Mouse (Mus musculus) left cerebral cortex, adult 11 months (tissue): Measurements from ENCODE around the gene Rpl37.

Experiments
- DNase-seq: peaks from one replicate; pipeline ENCODE4 v3.0.0; 2022; ENCODE audit warnings: low spot score

Gene Rpl37

GRCm38 (mm10) chr15:5116270-5117030 is at the start of gene Rpl37:
Rpl37 (plus strand) TSS chr15:5116645.
- DNase-seq, result peak; percentile 98

- peak; percentile 50 for DNase-seq
Observed at GRCm38 (mm10) chr15:5068801-5069518, 47.5 kb upstream of the Rpl37 start.

GRCm38 (mm10) chr15:5081235-5081634 is 35.2 kb upstream of the Rpl37 start:
- DNase-seq, result no peak

- DNase-seq, result no peak
Observed at GRCm38 (mm10) chr15:5086162-5086561, 30.3 kb upstream of the Rpl37 start.

DNA sequence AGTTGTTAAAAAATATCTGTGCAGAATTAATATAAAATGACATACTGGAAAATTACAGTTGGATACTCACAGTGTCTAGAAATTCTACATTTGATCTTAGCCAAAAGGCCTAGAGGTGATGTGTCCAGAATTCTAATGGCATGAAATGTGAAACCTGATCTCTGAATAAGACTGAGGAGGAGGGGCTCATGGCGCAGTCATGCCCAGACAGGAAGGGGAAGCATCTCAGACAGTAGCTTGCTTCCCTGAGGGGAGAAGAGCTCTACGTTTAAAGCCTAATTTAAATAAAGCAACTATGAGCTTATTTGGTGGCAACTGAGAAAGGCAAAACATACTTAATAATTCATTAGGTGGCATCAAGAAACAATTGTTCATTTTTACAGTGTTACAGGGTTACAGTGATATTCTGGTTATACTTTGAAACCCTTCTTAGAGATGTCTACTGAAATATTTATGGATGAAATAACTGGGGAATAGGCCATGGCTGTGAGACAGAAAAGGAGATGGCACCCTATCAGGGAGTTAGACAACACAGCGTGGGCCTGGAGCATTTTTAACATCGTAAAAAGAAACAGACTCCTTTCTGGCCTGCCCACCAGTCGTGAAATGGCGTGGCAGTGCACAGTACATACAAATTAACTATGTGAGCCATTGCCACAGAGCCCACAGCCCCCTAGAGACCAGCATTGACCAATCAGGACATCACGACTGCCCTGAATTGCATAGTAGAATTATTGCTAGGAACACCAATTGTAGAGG is 27.4 kb upstream of the Rpl37 start:
- no peak for DNase-seq

DNA sequence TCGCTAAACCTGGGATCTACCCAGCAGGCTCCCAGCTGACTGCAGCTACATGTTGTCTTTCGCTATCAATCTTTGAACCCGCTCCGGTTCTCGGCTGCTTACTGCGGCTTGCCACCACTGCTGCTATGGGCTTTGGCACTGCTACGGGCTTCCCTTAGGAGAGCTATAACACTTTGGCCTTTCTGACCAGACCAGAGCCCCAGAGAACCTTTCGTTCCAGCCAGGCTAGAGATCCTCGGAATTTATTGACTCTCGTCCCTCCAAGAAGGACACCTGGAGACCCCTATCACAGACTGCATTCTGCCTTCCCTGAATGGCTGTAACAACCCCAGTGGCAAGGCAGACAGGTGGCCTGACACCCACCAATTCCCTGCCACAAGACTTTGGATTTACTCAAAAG is 26.3 kb upstream of the Rpl37 start:
- no peak for DNase-seq

GRCm38 (mm10) chr15:5095534-5096301 is 20.7 kb upstream of the Rpl37 start:
- no peak for DNase-seq

DNA sequence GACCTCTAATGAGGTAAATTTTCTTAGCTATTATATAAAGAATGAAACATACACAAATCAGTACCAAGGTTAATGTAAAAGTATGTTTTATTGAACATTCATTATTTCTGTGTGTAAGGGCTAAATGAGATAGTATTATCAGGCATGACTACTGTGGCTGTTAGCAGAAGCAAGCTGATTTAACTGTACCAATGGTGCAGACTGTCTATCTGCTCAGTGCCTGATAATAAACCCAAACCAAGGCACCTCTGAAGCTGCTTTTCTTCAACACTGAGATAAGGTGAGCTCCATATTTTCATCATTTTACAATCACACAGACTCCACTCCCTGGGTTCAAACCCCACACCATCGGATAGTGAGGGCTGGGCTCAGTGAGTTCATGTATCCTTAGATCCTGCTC is 19.1 kb upstream of the Rpl37 start:
- no peak for DNase-seq

- no peak for DNase-seq
Observed at GRCm38 (mm10) chr15:5102312-5102711, 14.1 kb upstream of the Rpl37 start.

DNA sequence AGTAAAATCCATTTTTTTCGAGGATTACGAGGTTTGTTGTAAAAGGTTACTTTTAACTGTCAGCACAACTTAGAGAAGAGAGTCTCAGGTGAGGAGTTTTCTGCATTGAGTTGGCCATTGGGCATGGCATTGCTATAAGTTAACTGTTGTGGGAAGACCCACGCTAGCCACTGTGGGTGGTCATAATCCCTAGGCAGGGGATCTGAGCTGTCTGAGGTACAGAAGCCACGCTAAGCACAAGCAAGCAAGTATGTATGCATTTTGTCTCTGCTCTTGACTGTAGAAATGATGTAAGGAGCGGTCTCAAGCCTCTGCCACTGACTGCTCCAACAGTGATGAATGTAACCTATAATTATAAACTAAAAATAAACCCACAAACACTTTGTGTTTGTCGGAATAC is 10.6 kb upstream of the Rpl37 start:
- no peak for DNase-seq

DNA sequence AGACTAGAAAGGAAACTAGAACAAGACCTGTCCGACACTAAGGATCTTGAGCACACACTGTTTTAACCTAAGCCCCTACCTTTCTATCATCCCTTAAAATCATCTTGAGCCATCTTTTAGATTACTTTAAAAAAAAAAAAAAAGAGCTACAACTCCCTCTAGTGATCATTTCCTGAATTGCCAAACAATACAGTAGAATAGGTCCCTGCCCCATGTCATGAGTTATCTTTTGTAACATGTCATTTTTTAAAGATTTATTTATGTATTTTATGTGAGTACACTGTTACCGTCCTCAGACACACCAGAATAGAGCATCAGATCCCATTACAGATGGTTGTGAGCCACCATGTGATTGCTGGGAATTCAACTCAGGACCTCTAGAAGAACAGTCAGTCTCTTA is 10.2 kb upstream of the Rpl37 start:
- DNase-seq, result no peak

GRCm38 (mm10) chr15:5107686-5108654 is 8.5 kb upstream of the Rpl37 start, which contains the start of gene Card6:
Card6 (minus strand) TSS chr15:5108539.
- no peak for DNase-seq

DNA sequence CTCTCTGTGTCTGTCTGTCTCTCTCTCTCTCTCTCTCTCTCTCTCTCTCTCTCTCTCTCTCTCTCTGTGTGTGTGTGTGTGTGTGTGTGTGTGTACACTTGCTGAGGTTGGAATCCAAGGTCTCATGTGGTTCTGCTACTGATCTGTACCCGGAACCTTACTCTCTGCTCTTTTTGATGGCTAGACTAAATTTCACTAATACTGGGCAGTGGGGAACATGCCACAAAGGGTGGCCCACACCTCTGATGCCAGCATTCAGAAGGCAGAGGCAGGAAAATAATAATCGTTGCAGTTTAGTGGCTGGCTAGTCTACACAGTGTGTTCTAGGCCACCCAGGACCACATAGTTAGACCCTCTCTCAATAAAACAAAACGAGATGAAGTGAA is 7.8 kb upstream of the Rpl37 start:
- no peak for DNase-seq

- no peak for DNase-seq
Observed at GRCm38 (mm10) chr15:5112651-5113050, 3.8 kb upstream of the Rpl37 start.

DNA sequence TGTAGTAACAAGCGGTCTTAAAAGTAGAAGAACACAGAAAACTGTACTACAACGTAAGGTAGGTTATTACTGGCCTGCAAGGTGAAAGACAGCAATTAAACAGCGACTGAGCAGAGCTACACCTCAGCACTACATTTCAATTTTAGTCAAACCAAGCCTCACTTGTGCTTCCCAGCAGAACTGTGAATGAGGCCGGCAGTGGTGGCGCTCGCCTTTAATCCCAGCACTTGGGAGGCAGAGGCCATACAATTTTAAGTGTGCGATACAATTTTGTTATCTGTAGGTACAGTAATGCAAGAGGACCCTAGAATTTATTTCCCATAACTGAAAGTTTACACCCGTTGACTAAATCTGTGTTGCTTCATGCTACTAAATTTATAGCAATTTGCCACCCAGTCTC is 1.3 kb upstream of the Rpl37 start:
- no peak for DNase-seq

DNA sequence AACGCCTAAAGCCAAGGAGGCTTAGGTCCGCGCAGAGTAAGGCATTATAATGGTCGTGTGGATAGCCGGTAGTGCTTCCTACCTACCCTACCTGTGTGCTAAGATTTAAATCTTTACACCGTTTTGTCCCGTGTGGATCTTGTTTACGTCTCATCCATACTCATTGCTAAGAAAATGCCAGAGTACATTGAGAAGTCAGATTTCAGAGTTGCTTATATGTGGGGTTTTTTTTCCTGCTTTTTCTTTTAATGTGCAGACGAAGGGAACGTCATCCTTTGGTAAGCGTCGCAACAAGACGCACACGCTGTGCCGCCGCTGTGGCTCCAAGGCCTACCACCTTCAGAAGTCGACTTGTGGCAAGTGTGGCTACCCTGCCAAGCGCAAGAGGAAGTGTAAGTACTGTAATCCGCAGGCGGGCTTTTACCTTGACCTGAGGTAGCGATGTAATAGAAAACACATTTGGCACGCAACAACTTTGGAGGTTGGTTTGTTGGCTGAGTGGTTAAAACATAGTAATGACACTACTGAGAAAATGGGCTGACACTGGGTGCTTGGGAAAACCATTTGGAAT is 671 bp downstream of the Rpl37 start:
- no peak for DNase-seq

DNA sequence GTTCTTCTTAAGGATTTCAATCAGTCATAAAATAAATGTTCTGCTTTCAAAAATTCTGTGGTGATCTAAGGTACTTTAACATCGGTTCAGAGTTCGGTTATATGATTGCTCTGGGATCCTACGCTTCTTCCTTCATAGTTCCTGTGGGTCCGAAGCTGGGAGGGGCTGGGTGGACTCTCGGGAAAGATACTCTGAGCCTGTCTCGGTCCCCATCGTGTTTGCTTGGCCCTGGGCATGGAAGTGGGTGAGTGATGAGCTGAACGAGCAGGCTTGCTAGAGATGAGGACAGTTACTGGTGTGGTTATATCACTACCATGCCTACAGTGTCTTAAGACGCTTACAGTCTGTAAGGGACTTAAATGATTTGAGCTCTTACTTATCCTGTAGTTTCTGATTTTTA is 2.2 kb downstream of the Rpl37 start:
- DNase-seq, result no peak

DNA sequence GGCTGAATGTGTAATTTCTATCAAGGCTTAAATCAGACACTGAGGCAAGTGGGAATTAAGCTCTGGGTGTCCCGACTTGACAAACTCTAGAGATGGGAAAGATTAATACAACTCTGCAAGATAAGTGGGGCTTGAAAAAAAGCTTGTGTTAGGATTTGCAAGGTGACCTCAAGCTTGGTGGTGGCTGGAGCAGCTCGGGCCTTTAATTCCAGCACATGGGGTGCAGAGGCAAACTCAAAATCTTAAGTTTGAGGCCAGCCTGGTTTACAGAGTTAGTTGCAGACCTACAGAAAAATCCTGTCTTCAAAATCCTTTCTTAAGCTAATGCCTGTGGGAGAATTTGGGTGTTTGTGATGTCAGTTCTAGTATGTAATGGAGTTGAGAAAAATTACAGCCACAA is 2.7 kb downstream of the Rpl37 start:
- no peak for DNase-seq

GRCm38 (mm10) chr15:5119707-5120106 is 3.3 kb downstream of the Rpl37 start:
- no peak for DNase-seq

DNA sequence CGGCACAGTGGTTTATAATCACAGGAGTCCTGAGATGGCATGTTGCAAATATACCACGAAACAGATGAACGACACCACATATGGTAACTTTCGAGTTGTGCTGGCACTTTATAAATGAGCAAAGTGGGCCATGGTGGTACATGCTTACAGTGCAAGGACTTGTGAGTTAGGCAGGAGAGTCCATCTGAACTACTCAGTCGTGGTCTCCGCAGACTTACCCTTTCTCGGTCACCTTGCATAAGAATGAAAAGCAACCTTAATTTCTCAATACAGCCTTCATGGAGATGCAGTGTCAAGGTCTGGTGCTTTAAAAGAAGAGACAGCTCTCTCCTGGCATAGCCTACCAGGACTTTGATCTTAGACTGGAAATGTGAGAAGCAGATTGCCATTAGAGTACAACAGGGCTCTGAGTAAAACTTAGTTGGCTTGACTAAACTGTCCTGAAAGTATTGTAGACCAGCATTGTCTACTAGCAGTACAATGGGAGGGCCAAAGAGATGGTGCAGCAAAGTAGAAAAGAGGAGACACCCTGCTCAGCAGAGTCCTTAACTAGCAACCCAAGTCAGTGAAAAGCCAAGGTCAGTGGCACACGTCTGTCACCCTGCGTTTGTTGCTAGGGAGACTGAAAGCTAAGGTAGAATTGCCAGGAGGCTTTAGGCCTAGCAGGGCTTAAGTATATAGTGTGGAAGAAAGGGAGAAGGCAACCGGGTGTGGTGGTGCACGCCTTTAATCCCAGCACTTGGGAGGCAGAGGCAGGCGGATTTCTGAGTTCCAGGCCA is 5.3 kb downstream of the Rpl37 start:
- DNase-seq, result no peak
